Mouse (Mus musculus) monocyte, adult 5-6 weeks (primary cell): Measurements from ENCODE around the gene Tmem178b. TPM values are rescaled to one million over a fixed set of nuclear protein-coding genes. Genes with fewer than 3 reads are reported as not detected.

Experiments used
- ATAC-seq: fragments of 153-309, 156-312 bp; replicated peaks from 2 replicates; pipeline ENCODE4 v1.8.0; 2017; ENCODE audit warnings: mild to moderate bottlenecking; ENCODE audit not compliant: low TSS enrichment, insufficient number of reproducible peaks, severe bottlenecking, poor library complexity, low FRiP score
- total RNA-seq: library from RNA; stranded (forward); fragments of 200-1000, 200-491, 200-594 nt; gene quantifications from 3 replicates; pipeline ENCODE4 v1.2.3, GENCODE M21; 2017

The Tmem178b gene
- total RNA-seq, 1 experiment from 2014 or later: not detected

DNA sequence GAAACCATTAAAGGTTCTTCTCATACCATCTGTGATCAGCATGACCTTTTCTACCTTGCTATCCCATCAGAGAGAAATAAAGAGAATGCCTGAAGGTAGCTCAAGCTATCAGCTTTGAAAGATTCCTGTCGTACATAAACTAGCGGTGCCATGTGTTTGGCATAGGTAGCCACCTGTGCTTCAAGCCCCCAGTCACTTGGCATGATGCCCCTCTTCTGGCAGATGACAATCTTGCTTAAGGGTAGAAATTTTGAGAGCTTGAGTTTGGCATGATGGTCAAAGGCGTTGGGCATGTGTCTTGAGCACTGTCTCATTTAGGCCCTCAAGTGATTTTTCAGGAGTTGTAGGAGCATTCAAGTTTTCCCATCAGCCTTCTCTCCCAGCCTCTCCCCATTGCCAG is 344.6 kb downstream of the Tmem178b start:
- no peak for ATAC-seq

DNA sequence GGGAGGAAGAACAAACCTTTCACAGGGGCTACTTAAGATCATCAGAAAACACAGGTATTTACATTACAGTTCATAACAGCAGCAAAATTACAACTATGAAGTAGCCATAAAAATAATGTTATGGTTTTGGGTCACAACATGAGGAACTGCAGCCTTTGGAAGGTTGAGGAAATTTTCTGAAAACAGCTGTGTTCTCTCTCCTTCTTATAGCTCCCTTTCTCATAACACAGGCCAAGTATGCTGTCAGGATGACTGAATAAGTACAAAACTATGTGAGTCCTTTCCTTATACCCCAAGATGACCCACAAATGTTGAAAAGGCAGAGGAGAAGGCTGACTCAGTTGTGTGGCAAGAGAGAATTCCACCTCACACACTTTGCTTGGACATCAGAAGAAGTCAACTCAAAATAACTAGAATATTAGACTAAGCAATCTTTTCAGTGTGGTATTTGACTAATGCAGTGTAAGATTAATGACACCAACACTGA is 347.6 kb downstream of the Tmem178b start:
- ATAC-seq: no peak

DNA sequence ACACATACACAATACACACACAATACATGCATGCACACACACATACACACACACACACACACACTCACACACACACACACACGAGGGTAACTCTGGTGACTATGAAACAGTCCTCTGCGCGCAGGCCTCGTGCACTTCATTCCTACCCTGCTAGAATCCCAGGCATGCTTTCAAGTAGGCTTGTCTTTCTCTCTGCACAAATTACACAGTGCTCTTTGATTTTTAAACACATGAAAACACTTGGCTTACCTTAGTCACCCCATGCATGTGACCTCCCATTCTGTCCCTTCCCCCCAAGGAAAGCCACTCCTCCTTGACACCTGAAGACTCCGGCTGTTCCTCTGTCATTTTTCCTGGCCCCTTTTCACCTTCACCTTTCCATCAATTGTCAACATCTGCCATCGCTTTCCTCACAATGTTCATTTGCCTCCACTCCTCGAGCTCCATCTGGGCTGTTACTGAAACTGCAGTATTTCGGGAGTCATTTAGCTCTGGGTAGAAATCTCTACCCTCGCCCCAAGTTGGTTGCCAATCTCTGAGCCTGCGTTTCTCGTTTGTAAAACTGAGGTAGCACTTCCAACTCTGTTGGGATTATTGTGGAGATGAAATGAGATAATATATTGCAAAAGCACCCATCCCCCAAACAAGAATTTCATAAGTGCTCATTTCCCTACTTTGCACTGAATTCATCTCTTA is 352.7 kb downstream of the Tmem178b start:
- ATAC-seq: no peak

- ATAC-seq: no peak
Measured at GRCm38 (mm10) chr6:40228981-40229380, 355.9 kb downstream of the Tmem178b start.

- no peak for ATAC-seq
Measured at GRCm38 (mm10) chr6:40229985-40230384, 356.9 kb downstream of the Tmem178b start.

DNA sequence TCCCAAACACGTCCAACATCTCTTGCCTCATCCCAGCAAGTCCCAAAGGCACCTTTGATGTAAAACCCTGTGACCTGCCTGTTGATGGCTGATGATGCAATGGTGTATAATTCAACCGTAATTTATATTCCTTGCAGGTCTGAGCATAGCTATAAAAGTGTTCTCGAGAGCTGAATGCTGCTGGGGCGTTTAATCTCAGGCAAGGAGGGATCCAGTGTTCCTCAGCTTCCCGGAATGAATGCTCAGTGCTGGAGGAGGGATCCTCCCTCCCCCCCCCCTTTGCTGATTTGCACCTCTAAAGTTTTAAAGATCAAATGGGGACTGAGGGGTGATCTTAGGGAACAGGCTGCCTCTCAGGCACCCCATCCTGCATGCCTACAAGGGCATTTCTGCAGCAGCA is 361.0 kb downstream of the Tmem178b start:
- no peak for ATAC-seq

DNA sequence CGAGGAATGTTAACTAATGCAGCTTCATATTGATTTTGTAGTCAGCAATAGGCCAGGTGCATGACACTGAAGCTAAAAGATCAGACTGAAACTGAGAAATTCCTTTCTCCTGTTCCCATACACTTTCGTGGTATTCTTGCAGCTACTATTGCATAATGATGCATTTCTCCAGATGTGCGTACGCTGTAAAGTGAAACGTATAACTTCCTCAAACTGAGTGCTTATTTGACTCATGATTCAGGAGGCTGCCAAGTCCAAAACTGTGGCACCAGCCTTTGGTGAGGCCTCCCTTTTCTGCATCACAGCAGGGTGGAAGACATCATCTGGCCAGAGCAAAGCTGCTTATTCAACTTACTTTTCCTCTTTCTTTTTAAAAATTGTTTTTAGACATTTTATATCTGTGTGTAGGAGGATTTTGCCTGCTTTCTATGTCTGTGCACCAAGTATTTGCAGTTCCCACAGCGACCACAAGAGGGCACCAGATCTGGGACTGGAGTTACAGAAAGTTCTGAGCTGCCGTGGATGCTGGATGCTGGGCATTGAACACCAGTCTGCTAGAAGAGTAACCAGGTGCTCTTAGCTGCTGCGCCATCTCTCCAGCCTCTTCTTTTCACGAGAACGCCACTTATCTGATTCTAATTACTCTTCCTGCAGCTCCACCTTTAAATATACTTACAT is 362.9 kb downstream of the Tmem178b start:
- no peak for ATAC-seq

- ATAC-seq: 0 out of 2 replicates have a peak, but pooled peaks have one; percentile 32
Measured at GRCm38 (mm10) chr6:40236841-40237765, 364.0 kb downstream of the Tmem178b start.

- ATAC-seq: no peak
Measured at GRCm38 (mm10) chr6:40238857-40239256, 365.8 kb downstream of the Tmem178b start.

DNA sequence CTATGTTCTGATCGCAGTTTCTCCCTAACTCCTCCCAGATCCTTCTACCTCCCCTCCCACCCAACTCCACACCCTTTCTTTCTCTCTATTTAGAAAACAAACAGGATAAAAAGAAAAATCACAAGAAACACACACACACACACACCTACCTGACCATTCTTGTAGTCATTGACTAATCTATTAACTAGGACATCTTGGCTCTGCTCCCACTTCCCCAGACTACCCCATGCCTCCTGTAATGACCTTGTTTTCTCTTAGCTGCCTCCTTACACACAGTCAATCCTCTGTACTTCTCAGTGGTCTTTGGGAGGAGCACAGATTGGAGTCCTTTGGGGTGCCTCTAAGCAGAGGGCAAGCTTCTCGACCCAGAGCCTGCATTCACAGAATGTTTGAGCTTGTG is 367.6 kb downstream of the Tmem178b start:
- no peak for ATAC-seq

GRCm38 (mm10) chr6:40247398-40247946 is 374.4 kb downstream of the Tmem178b start:
- ATAC-seq: no peak

DNA sequence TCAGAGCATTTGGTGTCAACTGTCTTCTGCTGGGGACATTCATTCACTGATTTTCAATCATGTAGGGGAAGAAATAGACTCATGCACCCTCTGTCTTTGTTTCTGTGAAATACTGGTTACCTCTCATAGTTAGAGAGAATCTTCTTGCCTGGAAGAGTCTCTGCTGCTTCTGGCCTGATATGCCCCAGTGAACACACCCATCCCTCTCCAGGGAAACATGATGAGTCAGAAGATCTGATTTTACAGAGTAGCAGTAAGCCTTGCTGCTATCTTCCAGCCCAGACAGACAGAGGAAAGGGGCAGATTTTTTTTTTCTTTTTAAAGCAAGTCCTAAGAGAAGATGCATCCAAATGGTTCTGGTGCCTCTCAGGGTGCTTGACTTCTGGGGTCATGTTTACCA is 376.9 kb downstream of the Tmem178b start:
- no peak for ATAC-seq

DNA sequence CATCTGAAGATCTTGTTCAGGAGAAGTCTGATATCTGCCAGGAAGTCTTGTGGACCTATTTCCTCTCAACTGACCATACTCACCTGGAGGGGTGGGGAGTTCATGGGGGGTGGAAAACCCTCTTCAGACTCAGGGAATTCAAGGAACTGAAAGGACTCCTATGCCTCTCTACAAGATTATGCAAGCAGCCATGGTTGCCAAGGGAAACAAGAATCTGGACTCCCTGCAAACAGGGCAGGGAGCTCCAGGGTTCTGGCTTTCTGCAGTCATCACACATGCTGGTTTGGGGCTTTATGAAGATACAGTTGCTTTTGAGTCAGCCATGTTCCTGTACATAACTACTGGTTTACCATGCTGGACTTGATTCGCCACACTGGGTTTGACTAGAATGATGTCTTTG is 390.6 kb downstream of the Tmem178b start:
- ATAC-seq: no peak

DNA sequence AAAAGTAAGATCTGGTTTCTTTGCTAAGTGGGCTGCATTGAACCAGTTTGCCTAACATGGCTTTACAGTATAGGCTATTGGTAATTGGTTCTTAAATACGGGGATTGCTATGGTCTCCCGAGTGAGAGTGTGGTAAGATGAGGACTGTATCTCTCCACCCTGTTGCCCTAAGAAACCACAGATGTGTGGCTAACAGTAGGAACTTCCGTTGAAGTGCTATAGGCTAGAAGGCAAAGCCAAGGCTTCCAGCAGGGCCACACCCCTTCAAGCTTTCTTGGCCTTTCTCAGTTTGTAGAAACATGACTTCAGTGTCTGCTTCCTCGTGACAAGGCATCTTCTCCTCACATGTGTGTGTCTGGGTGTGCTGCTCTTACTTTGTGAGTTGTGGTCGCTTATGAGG is 427.6 kb downstream of the Tmem178b start:
- no peak for ATAC-seq

- ATAC-seq: no peak
Measured at GRCm38 (mm10) chr6:40303379-40303778, 430.3 kb downstream of the Tmem178b start.
